Mouse (Mus musculus) heart, embryonic 10.5 days (tissue): ENCODE measurements around the gene Neurod6. TPM values are rescaled to one million over a fixed set of nuclear protein-coding genes. Genes with fewer than 3 reads are reported as not detected.
"Not testable (repeated sequence)": the region's sequence is repeated elsewhere in the genome, so short reads cannot be mapped to it uniquely, and the experiment has no call there.

Experiments
- DNase-seq: peaks from one replicate; pipeline ENCODE4 v3.0.0-alpha.2; 2017; ENCODE audit warnings: low spot score
- H3K27ac ChIP-seq: fragments of 300-500 bp; sonication (generic); 2 replicates; pipeline ENCODE4 v1.5.1; 2016; ENCODE audit warnings: mild to moderate bottlenecking
- H3K27me3 ChIP-seq: fragments of 300-500 bp; sonication (generic); 2 replicates; pipeline ENCODE4 v1.6.1; 2016; ENCODE audit warnings: mild to moderate bottlenecking; ENCODE audit not compliant: poor library complexity, insufficient read depth, severe bottlenecking
- H3K36me3 ChIP-seq: fragments of 300-500 bp; sonication (generic); 2 replicates; pipeline ENCODE4 v1.6.1; 2016; ENCODE audit warnings: mild to moderate bottlenecking, moderate library complexity
- H3K4me1 ChIP-seq: fragments of 300-500 bp; sonication (generic); 2 replicates; pipeline ENCODE4 v1.6.1; 2016; ENCODE audit warnings: mild to moderate bottlenecking
- H3K4me3 ChIP-seq: fragments of 300-500 bp; sonication (generic); 2 replicates; pipeline ENCODE4 v1.5.1; 2016; ENCODE audit warnings: mild to moderate bottlenecking, moderate library complexity
- H3K9me3 ChIP-seq: fragments of 300-500 bp; sonication (generic); 2 replicates; pipeline ENCODE4 v1.6.1; 2016; ENCODE audit warnings: mild to moderate bottlenecking, moderate library complexity
- whole genome bisulfite sequencing: fragments of 180-500 bp; shearing (Covaris S2); methylation state at CpG from one replicate; pipeline ENCODE4 v1.1.7; 2016; 5-methylcytosine and 5-hydroxymethylcytosine counted together
- polyA plus RNA-seq: library from polyadenylated mRNA; unstranded; fragments of >200 nt; fragmentation: Nextera tagmentation; extraction: Ambion mirVana; gene quantifications from 2 replicates; pipeline ENCODE4 v1.2.1, GENCODE M21; 2016

The Neurod6 gene
- not detected in 2 replicates for polyA plus RNA-seq

GRCm38 (mm10) chr6:55680974-55681373 lies at the start of gene Neurod6:
Neurod6 (minus strand) TSS chr6:55681263.
- WGBS = 77% methylated on average over 4 of the region's 4 CpGs
- H3K4me3 ChIP-seq = no peak within 1 kb of the TSS
- DNase-seq = no peak
- H3K27ac ChIP-seq = no peak within 1 kb of the TSS
- peaks cover 7% of the 10 kb centered on the region for H3K4me1 ChIP-seq
- peaks cover 38% of the 10 kb centered on the region for H3K27me3 ChIP-seq
- no peaks in the 10 kb centered on the region for H3K9me3 ChIP-seq
- no peaks in the 10 kb centered on the region for H3K36me3 ChIP-seq

- Histone ChIP-seq H3K27ac (no peak overlapping the region), H3K36me3 (no peaks in the 10 kb centered on the region)
- 27% methylated on average over 5 of the region's 5 CpGs for WGBS
These were observed 36.1 kb upstream of the Neurod6 start for GRCm38 (mm10) chr6:55717209-55717608.

GRCm38 (mm10) chr6:55715446-55715845 lies 34.4 kb upstream of the Neurod6 start:
- H3K27ac ChIP-seq = no peak overlapping the region
- WGBS = 80% methylated on average over 6 of the region's 6 CpGs
- H3K27me3 ChIP-seq = no peaks in the 10 kb centered on the region
- no peaks in the 10 kb centered on the region for H3K36me3 ChIP-seq
- no peaks in the 10 kb centered on the region for H3K9me3 ChIP-seq
- no peak for DNase-seq
- H3K4me1 ChIP-seq = no peaks in the 10 kb centered on the region
- no peak overlapping the region for H3K4me3 ChIP-seq

More at GRCm38 (mm10) chr6:55717209-55717608, 36.1 kb upstream of the Neurod6 start:
- Histone ChIP-seq H3K4me3 (no peak overlapping the region), H3K27me3 (no peaks in the 10 kb centered on the region), H3K4me1 (no peaks in the 10 kb centered on the region), H3K9me3 (no peaks in the 10 kb centered on the region)
- peak; percentile 79 for DNase-seq

GRCm38 (mm10) chr6:55710913-55711312 lies 29.9 kb upstream of the Neurod6 start:
- H3K27me3 ChIP-seq, H3K27ac ChIP-seq, H3K4me1 ChIP-seq, H3K36me3 ChIP-seq, DNase-seq, H3K9me3 ChIP-seq, H3K4me3 ChIP-seq: not testable (repeated sequence)
- 86% methylated on average over 4 of the region's 4 CpGs for WGBS

- no peaks in the 10 kb centered on the region for H3K36me3 ChIP-seq
- no peak for DNase-seq
- WGBS = 85% methylated on average over 1 of the region's 1 CpGs
These were observed 23.7 kb upstream of the Neurod6 start for GRCm38 (mm10) chr6:55704759-55705104.

GRCm38 (mm10) chr6:55704061-55704758 lies 23.1 kb upstream of the Neurod6 start:
- Histone ChIP-seq H3K27ac (no peak overlapping the region), H3K4me1 (no peaks in the 10 kb centered on the region), H3K27me3 (no peaks in the 10 kb centered on the region), H3K36me3 (no peaks in the 10 kb centered on the region), H3K9me3 (no peaks in the 10 kb centered on the region), H3K4me3 (no peak overlapping the region)
- DNase-seq = no peak
- WGBS = 83% methylated on average over 8 of the region's 8 CpGs

More at GRCm38 (mm10) chr6:55704759-55705104, 23.7 kb upstream of the Neurod6 start:
- Histone ChIP-seq H3K4me3 (no peak overlapping the region), H3K9me3 (no peaks in the 10 kb centered on the region), H3K27ac (no peak overlapping the region), H3K27me3 (no peaks in the 10 kb centered on the region), H3K4me1 (no peaks in the 10 kb centered on the region)

GRCm38 (mm10) chr6:55700392-55701386 lies 19.6 kb upstream of the Neurod6 start:
- H3K27me3 ChIP-seq = no peaks in the 10 kb centered on the region
- H3K9me3 ChIP-seq = no peaks in the 10 kb centered on the region
- H3K36me3 ChIP-seq = no peaks in the 10 kb centered on the region
- H3K27ac ChIP-seq = no peak overlapping the region
- no peak overlapping the region for H3K4me3 ChIP-seq
- no peaks in the 10 kb centered on the region for H3K4me1 ChIP-seq
- WGBS = 52% methylated on average over 4 of the region's 4 CpGs
- DNase-seq = no peak

- H3K9me3 ChIP-seq = no peaks in the 10 kb centered on the region
- H3K27ac ChIP-seq = no peak overlapping the region
- no peaks in the 10 kb centered on the region for H3K4me1 ChIP-seq
- no peak for DNase-seq
- H3K27me3 ChIP-seq = no peaks in the 10 kb centered on the region
- no peak overlapping the region for H3K4me3 ChIP-seq
- WGBS = 92% methylated on average over 2 of the region's 2 CpGs
- H3K36me3 ChIP-seq = no peaks in the 10 kb centered on the region
These were observed 9.0 kb upstream of the Neurod6 start for GRCm38 (mm10) chr6:55690015-55690531.

GRCm38 (mm10) chr6:55683506-55683905 lies 2.4 kb upstream of the Neurod6 start:
- Histone ChIP-seq H3K9me3 (no peaks in the 10 kb centered on the region), H3K4me1 (no peaks in the 10 kb centered on the region), H3K4me3 (no peak overlapping the region), H3K27ac (no peak overlapping the region), H3K36me3 (no peaks in the 10 kb centered on the region), H3K27me3 (peaks cover 19% of the 10 kb centered on the region; the same call in 1 of the 2 replicates)
- 70% methylated on average over 4 of the region's 4 CpGs for WGBS
- DNase-seq = no peak

- 79% methylated on average over 7 of the region's 7 CpGs for WGBS
- Histone ChIP-seq H3K36me3 (no peaks in the 10 kb centered on the region), H3K4me1 (no peaks in the 10 kb centered on the region), H3K27me3 (peaks cover 23% of the 10 kb centered on the region; the same call in 1 of the 2 replicates), H3K27ac (no peak overlapping the region), H3K9me3 (no peaks in the 10 kb centered on the region), H3K4me3 (no peak overlapping the region)
- DNase-seq = no peak
These were observed 1.8 kb upstream of the Neurod6 start for GRCm38 (mm10) chr6:55682886-55683285.

- Histone ChIP-seq H3K4me3 (no peak overlapping the region), H3K27ac (no peak overlapping the region), H3K36me3 (no peaks in the 10 kb centered on the region), H3K4me1 (peaks cover 7% of the 10 kb centered on the region), H3K27me3 (peaks cover 44% of the 10 kb centered on the region), H3K9me3 (no peaks in the 10 kb centered on the region)
- WGBS = 87% methylated on average over 7 of the region's 7 CpGs
- DNase-seq = no peak
These were observed 2.4 kb downstream of the Neurod6 start for GRCm38 (mm10) chr6:55678571-55679185.

- Histone ChIP-seq H3K4me1 (peaks cover 7% of the 10 kb centered on the region), H3K27me3 (peaks cover 44% of the 10 kb centered on the region), H3K4me3 (peak overlapping the region; percentile 57), H3K9me3 (no peaks in the 10 kb centered on the region), H3K36me3 (no peaks in the 10 kb centered on the region), H3K27ac (no peak overlapping the region)
- 26% methylated on average over 8 of the region's 8 CpGs for WGBS
- DNase-seq = no peak
These were observed 3.7 kb downstream of the Neurod6 start for GRCm38 (mm10) chr6:55677326-55677725.
